Mouse (Mus musculus) gastrocnemius, postnatal 25 days (tissue): ENCODE data around the gene Kdm5b. TPM values are rescaled to one million over a fixed set of nuclear protein-coding genes. Genes with fewer than 3 reads are reported as not detected.

Source experiments
- DNase-seq: peaks from one replicate; pipeline ENCODE4 v3.0.0; 2022
- total RNA-seq, 2 experiments: library from RNA; stranded (reverse); gene quantifications; 1 replicate in 1 of 2; 2 replicates in 1 of 2; pipeline ENCODE4 v1.2.3; 2021

Kdm5b gene
- total RNA-seq, 2 experiments from 2014 or later: 11.3 to 11.7 TPM

GRCm38 (mm10) chr1:134549632-134550132 lies 10.3 kb upstream of the Kdm5b start, which contains the start of gene Mgat4e:
TSS of gene Mgat4e (minus strand) at chr1:134549682.
- DNase-seq: no peak

DNA sequence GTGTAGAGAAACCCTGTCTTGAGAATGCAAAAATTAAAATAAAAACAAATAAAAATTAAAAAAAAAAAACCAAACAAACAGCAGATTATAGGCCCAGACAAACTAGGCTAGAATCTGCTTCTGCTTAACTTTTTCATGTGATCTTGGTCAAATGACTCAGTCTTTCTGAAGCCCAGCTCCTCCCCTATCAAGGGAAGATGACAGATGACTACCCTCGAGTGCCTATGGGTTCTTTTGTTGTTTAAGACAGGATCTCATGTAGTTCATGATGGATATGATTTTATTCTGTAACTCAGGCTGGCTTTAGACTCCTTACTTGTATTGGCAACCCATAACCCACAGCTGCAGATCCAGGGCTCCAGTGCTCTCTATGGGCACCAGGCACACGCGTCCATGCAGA lies 8.1 kb upstream of the Kdm5b start:
- no peak for DNase-seq

GRCm38 (mm10) chr1:134552396-134552795 lies 7.6 kb upstream of the Kdm5b start:
- no peak for DNase-seq

GRCm38 (mm10) chr1:134555240-134555870 lies 4.6 kb upstream of the Kdm5b start:
- DNase-seq: no peak

- DNase-seq: no peak
Observed at GRCm38 (mm10) chr1:134555871-134556670, 3.9 kb upstream of the Kdm5b start.

GRCm38 (mm10) chr1:134556671-134557218 lies 3.2 kb upstream of the Kdm5b start:
- peak; percentile 97 for DNase-seq

DNA sequence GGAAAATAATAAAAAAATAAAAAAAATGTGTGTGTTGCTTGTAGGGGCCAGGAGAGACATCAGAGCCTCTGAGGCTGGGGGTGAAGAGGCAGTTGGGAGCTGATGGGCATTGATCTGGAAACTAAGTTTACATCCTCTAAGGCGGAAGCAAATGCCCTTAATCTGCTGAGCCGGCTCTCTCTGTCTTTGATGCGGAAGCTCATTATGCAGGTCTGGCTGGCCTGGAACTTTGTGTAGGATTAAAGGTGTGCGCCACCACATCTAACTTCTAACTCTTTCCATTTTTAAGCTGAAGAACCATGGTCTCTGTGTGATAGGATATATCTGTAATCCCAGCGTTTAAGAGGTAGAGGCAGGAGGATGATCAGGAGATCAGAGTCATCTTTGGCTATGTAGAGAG lies 1.5 kb upstream of the Kdm5b start:
- DNase-seq: no peak

DNA sequence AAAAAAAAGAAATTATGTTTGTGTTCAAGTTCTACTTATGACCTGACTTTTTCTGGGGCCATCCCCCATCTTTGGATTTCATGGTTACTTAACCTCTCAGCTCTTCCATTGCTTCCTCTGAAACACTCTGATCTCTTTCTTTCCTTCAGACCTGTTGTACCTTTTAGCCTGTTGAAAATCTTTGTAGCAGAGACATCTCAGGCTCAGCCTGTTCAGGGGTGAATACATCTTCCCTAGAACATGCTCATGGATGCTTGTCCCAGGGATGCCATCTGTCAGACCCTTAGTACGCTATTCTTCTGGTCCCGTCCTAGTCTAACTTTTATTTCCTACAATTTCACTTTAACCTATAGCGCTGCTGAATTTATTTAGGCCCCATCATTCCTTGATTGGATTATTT lies 745 bp upstream of the Kdm5b start:
- no peak for DNase-seq

- DNase-seq: no peak
Observed at GRCm38 (mm10) chr1:134560396-134560795, 425 bp downstream of the Kdm5b start.

- DNase-seq: peak; percentile 24
Observed at GRCm38 (mm10) chr1:134560801-134561769, 1.1 kb downstream of the Kdm5b start.

DNA sequence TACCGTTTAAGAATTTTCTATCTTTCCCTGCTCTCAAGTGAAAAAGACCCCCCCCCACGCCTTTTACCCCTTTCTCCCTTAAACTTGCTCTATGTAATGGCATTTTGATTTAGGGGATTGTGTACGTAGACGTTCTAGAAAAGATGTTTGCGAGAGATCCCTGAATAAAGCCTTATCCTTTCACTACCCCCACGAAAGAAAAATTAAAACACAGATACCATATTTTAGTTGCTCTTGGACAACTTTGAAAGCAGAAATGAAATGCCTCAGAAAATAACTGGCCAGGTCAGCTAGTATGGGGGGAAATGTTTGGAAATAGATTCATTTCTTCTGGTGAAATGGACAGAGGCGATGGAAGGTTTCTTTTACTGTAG lies 1.8 kb downstream of the Kdm5b start:
- DNase-seq: no peak

GRCm38 (mm10) chr1:134562457-134562856 lies 2.5 kb downstream of the Kdm5b start:
- DNase-seq: no peak

- no peak for DNase-seq
Observed at GRCm38 (mm10) chr1:134563726-134564125, 3.8 kb downstream of the Kdm5b start.

GRCm38 (mm10) chr1:134567511-134567910 lies 7.5 kb downstream of the Kdm5b start:
- no peak for DNase-seq

DNA sequence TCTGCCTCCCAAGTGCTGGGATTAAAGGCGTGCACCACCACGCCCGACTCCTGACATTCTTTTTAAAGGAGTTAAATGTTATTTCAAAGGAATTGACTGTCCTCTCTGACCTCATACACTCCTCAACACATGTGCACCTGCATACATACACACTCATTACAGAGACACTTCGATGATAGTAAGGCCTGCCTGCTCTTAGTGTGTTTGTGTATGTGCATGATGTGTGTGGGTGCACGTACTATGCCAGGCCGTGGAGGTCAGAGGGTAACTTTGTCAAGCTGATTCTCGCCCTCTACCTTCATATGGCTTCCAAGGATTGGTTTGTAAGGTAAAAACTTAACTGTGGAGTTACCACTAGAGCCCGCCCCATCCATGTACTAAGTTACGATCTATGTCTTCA lies 10.2 kb downstream of the Kdm5b start:
- no peak for DNase-seq

GRCm38 (mm10) chr1:134570631-134571030 lies 10.7 kb downstream of the Kdm5b start:
- no peak for DNase-seq

DNA sequence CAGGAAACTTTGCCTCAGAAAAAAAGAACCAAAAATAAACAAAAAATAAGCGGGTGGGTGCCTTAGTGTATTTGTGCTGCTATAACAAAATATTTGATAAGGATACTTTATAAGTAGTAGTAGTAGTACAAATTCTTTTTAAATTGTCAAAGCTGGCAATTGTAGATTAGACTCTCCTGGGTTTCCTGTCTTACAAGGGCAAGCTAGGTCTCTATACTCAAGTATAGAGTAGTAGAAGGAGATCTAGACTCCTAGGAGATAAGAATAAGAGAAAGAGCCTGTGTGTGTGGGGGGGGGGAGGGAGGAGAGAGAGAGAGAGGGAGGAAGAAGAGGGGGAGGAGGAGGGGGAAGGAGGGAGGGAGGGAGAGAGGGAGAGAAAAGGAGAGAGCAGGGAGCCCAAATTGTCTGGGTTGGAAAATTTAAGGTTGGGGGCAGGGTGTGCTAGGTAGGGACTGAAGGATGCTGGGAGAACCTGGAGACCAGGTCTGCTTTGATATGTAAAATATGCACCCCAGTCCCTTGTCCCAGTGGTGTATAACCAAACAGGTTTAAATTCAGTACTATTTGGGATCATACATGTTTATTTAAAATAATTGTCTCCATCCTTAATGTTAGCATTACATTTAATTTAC lies 13.4 kb downstream of the Kdm5b start:
- no peak for DNase-seq

DNA sequence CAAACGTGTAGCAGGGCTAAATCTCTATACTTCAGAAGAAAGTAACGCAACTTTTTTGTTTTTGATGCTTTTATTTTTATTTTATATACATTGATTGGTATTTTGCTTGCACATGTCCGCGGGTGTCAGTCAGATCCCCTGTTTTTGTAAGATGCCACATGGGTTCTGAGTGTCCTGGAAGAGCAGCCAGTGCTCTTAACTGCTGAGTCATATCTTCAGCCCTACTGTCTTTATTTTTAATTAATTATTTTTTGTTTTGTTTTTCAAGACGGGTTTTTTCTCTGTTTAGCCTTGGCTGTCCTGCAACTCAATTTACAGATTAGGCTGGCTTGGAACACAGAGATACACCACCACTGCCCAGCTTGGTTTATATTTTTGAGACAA lies 14.0 kb downstream of the Kdm5b start:
- no peak for DNase-seq

GRCm38 (mm10) chr1:134577384-134578120 lies 17.6 kb downstream of the Kdm5b start:
- no peak for DNase-seq

DNA sequence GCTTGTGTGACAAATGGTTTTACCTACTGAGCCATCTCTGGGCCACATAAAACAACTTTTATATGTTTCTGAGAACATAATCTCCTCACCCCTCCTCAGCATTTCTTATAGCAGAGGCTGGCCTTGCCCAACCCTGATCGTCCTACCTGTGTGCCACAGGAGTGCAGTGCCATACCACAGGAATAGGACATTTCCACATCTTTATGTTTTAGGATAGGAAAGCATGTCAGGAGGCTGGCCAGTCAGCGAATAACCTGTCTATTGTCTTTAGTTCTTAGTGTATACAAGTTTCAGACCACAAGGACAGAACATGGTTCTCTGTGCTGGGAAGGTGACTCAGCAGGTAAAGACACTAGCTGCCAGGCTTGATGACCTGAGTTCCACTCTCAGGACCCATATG lies 20.8 kb downstream of the Kdm5b start:
- DNase-seq: no peak

DNA sequence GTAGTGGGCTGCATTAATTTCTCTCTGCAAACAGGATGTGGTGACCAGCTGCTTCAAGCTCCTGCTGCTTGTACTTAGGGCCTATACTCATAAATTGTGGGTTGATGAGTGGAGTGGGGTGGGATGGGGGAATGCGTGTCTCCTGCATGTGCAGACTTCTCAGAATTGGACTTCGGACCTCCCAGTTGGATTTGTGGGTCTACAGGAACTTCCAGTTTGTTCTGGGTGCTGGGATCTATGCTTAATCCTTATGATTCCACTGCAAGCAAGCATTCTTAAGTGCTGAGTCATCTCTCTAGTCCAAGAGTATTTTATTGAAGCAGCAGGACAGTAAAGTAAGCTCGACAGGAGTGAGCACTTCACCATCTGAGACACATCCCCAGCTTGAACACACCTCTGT lies 23.6 kb downstream of the Kdm5b start:
- DNase-seq: no peak
